Mouse (Mus musculus): Measurements from ENCODE around the gene Numbl.

DNA sequence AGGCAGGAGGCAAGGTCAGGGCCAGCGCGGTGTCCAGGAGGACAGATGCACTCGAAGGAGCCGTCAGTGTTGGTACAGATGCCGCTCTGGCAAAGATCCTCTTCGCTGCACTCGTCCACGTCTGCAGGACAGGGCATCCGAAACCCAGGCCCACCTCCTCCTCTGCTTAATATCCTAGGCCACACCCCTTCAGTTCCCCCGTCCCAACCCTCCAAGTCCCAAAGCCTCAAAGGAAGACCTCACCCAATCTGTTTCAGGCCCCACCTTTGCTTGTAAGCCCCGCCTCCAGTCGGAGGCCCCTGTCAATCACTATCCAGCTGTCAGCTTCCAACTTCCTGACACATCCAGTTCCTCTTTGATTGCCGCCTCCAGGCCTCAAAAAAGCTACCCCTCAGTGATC lies 64.1 kb downstream of the Numbl start:
- no peak for TF ChIP-seq EP300 (IDR thresholded peaks at IDR 0.05)
- no peak for TF ChIP-seq CTCF (IDR thresholded peaks at IDR 0.05)

All from lung, postnatal 0 days (tissue).